Mouse (Mus musculus) small intestine, adult 2 months (tissue): ENCODE results near the gene Pmepa1. TPM values are rescaled to one million over a fixed set of nuclear protein-coding genes. Genes with fewer than 3 reads are reported as not detected.

Source experiments
- H3K27ac ChIP-seq: fragments of 200-500 bp; 2 replicates; pipeline ENCODE4 v1.5.1; 2012; ENCODE audit warnings: low read depth, low read length, control low read depth, inconsistent platforms; ENCODE audit not compliant: insufficient read depth
- H3K27me3 ChIP-seq: fragments of 200-500 bp; 2 replicates; pipeline ENCODE4 v1.6.1; 2012; ENCODE audit warnings: mild to moderate bottlenecking, moderate library complexity, low read length, inconsistent platforms; ENCODE audit not compliant: control insufficient read depth, insufficient read depth
- H3K36me3 ChIP-seq: fragments of 200-500 bp; 2 replicates; pipeline ENCODE4 v1.6.1; 2012; ENCODE audit warnings: mild to moderate bottlenecking, low read length, control low read depth, inconsistent platforms; ENCODE audit not compliant: control insufficient read depth, insufficient read depth
- H3K4me1 ChIP-seq: fragments of 200-500 bp; 2 replicates; pipeline ENCODE4 v1.6.1; 2012; ENCODE audit warnings: low read length, inconsistent platforms, mixed read lengths; ENCODE audit not compliant: control insufficient read depth, insufficient read depth, insufficient read length
- H3K4me3 ChIP-seq: fragments of 200-500 bp; 2 replicates; pipeline ENCODE4 v1.5.1; 2012; ENCODE audit warnings: low read depth, mild to moderate bottlenecking, control low read depth, inconsistent platforms, low read length, moderate library complexity
- CTCF ChIP-seq: fragments of 200-500 bp; IDR thresholded peaks from 2 replicates; pipeline ENCODE4 v1.5.1; 2012; ENCODE audit warnings: low read depth, mild to moderate bottlenecking, control low read depth, inconsistent platforms, low read length, moderate library complexity, mixed read lengths; ENCODE audit not compliant: insufficient replicate concordance, insufficient read length; ENCODE audit errors: extremely low read depth
- POLR2A ChIP-seq: fragments of 200-500 bp; IDR thresholded peaks from 2 replicates; pipeline ENCODE4 v1.6.1; 2012; ENCODE audit warnings: low read depth, mild to moderate bottlenecking, control low read depth, inconsistent platforms, low read length, moderate library complexity
- WGBS: fragments of 180-500 bp; shearing (Covaris S2); methylation state at CpG from one replicate; pipeline ENCODE4 v1.1.7; 2018; 5-methylcytosine and 5-hydroxymethylcytosine counted together
- polyA plus RNA-seq: library from polyadenylated mRNA; depleted of rRNA; stranded (reverse); fragments of >200 nt; gene quantifications from 2 replicates; pipeline ENCODE4 v1.2.3, GENCODE M21; 2012; rRNA removed

The Pmepa1 gene
- polyA plus RNA-seq, 1 experiment: 93.7 TPM

DNA sequence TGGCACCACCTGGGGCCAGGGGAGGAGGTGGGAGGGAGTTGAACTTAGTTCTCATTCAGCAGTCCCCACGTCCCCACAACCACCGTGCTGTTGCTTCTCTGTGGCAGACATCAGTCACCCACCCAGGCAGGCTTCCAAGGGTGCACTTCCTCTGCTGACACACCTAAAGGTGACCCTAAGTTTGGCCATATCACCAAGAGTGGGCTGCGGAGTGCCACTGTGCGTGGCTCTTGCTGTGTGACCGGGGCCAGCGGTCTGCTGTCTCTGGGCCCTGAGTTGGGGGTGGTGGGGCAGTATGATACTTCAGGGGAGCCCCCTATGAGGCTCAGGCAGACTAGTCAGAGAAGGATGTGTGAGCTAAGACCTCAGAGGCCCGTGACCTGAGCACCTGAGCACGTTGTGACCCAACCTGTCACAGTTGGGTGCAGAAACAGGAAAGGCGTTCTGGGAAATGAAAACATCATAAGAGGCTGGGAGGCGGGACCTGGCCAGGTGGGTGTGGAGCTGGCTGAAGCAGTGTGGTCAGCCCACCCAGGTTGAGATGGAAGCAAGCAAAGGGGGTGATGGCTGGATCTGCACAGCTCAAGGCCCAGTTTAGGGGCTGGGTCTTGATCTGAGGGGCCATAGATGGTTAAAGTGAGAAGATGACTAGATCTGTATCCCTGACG, 95.5 kb downstream of the Pmepa1 start:
- 78% methylated on average over 11 of the region's 11 CpGs for whole genome bisulfite sequencing
- Histone ChIP-seq H3K27ac (no peak overlapping the region), H3K4me3 (no peak overlapping the region), H3K27me3 (no peaks in the 10 kb centered on the region), H3K4me1 (no peaks in the 10 kb centered on the region), H3K36me3 (no peaks in the 10 kb centered on the region)
- no peak for TF ChIP-seq POLR2A
- no peak for TF ChIP-seq CTCF

DNA sequence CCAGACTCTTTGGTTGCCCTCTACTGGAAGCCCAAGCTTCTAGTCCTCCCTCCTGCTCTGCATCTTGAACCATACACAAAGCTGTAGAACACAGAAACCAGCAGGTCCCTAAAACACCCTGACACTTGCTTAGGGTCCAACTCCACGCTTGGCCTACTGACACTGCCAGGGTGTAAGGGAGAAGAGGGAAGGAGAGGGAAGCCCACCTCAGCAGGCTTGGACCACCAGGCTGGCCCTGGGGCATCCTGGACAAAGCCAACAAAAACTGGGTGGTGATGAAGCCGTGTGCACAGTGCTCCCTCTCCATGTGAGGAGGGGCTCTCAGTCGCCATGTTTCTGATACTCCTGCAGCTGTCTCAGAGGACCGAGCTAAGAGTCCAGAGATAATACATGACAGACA, 96.3 kb downstream of the Pmepa1 start:
- TF ChIP-seq POLR2A: no peak
- TF ChIP-seq CTCF: no peak
- Histone ChIP-seq H3K27ac (no peak overlapping the region), H3K4me1 (no peaks in the 10 kb centered on the region), H3K4me3 (no peak overlapping the region), H3K27me3 (no peaks in the 10 kb centered on the region), H3K36me3 (no peaks in the 10 kb centered on the region)
- 82% methylated on average over 4 of the region's 4 CpGs for WGBS

DNA sequence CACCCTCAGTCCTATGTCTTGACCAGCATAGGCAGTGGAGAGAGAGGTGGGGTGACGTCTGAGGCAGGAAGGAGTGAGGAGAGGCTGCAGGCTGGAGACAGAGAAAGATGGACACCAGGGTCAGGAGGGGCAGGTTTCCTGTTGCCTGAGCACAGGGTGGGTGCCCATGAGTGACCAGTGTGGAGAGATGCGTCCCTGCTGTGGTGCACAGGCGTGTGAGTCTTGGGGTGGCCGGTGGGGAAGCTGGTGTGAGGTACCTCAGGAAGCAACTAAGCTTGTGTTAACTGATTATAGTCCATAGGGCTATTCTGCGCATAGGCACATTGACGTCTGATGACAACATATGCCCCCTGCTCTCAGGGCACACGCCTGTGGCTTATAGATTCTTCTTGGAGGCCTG, 97.3 kb downstream of the Pmepa1 start:
- Histone ChIP-seq H3K4me1 (no peaks in the 10 kb centered on the region), H3K27me3 (no peaks in the 10 kb centered on the region), H3K4me3 (no peak overlapping the region), H3K27ac (no peak overlapping the region), H3K36me3 (no peaks in the 10 kb centered on the region)
- WGBS: 86% methylated on average over 7 of the region's 7 CpGs
- no peak for TF ChIP-seq CTCF
- no peak for TF ChIP-seq POLR2A

DNA sequence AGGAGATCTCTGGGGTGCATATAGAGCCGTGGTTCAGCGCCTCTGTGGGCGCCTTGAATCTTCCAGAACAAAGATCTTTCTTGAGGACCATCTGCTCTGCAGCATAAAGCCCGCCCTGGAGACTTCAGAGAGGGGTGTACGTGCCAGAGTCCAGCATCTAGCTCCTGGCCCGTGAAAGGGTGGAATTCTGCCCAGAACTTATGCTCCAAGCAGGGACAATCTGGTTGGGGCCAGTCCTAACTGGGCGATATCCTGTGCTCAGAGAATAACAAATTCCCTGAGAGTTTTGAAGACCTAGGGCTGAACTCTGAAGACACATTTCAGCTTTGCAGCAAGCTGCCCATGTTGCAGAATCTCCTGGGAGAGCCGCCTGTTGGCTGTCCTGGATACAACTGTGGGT, 98.4 kb downstream of the Pmepa1 start:
- WGBS: 74% methylated on average over 8 of the region's 8 CpGs
- Histone ChIP-seq H3K4me3 (no peak overlapping the region), H3K4me1 (no peaks in the 10 kb centered on the region), H3K27me3 (no peaks in the 10 kb centered on the region), H3K36me3 (no peaks in the 10 kb centered on the region), H3K27ac (no peak overlapping the region)
- TF ChIP-seq POLR2A (no peak), CTCF (no peak)

DNA sequence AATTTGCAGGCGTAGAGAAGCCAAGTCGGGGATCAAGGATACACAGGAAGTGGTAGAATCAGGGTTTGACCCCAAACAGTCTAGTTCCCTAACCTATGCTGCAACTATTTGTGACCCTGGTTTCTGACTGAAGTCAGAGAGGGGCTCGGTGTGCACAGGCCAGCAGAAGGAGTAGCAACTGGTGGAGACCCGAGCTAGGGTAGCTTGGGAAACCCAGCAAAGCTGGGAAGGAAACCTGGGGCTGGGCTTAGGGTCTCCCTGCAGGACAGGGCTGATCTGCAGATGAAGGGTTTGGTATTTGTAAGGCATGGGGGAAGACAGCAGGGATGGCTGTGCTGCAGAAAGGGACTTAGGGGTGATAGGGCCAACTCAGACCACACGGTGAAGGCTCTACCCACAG, 98.9 kb downstream of the Pmepa1 start:
- H3K27me3 ChIP-seq: no peaks in the 10 kb centered on the region
- H3K36me3 ChIP-seq: no peaks in the 10 kb centered on the region
- TF ChIP-seq POLR2A: no peak
- TF ChIP-seq CTCF: no peak
- no peak overlapping the region for H3K27ac ChIP-seq
- WGBS: 72% methylated on average over 5 of the region's 5 CpGs
- H3K4me3 ChIP-seq: no peak overlapping the region
- H3K4me1 ChIP-seq: no peaks in the 10 kb centered on the region

DNA sequence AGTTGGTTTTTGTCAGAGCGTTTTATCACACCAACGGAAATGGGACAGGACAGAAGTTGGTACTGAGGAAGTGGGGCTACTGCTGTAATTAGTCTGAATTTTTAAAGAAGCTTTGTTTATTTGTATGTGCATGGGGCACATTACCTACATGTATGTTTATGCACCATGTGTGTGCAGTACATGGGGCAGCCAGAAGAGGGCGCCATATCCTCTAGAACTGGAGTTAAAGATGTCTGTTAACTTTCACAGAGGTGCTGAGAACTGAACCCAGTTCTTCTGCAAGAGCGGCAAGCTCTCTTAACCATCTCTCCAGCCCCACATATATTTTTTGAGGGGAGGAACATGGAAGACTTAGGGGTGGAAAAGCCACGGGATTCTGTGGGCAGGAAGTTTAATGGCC, 100.6 kb downstream of the Pmepa1 start:
- H3K36me3 ChIP-seq: no peaks in the 10 kb centered on the region
- no peaks in the 10 kb centered on the region for H3K27me3 ChIP-seq
- H3K4me3 ChIP-seq: no peak overlapping the region
- WGBS: 91% methylated on average over 5 of the region's 5 CpGs
- no peak overlapping the region for H3K27ac ChIP-seq
- TF ChIP-seq POLR2A (no peak), CTCF (no peak; the same call in 1 of the 2 replicates)
- peaks cover 5% of the 10 kb centered on the region; the same call in 1 of the 2 replicates for H3K4me1 ChIP-seq

DNA sequence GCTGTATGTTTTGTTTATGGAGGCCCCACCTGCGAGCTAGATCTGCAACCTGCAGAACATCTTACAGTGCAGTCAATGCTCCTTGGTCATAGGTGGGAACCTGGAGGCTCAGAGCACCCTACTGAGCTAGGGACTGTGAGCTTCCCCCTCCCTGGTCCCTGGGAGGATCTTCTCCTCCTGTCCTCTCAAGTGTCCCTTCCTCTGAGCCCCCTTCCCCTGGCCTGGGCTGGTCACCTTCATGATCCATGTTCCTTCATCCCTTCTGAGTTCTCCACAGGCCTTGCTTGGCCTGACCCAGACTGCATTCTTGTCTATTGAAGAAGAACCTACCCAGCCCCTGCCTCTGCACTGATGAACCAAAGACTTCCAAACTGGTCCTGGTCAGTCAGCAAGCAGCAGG, 101.8 kb downstream of the Pmepa1 start:
- H3K27me3 ChIP-seq: no peaks in the 10 kb centered on the region
- no peaks in the 10 kb centered on the region for H3K36me3 ChIP-seq
- no peak for TF ChIP-seq CTCF
- no peak for TF ChIP-seq POLR2A
- no peak overlapping the region for H3K27ac ChIP-seq
- peaks cover 11% of the 10 kb centered on the region; the same call in 1 of the 2 replicates for H3K4me1 ChIP-seq
- WGBS: 61% methylated on average over 1 of the region's 1 CpGs
- H3K4me3 ChIP-seq: no peak overlapping the region

Other genes with a start within 250 kb of the Pmepa1 start
- 0.05 TPM in 1 of 2 replicates, not detected in the other for gene Ctcfl, start 157.0 kb downstream of the Pmepa1 start, polyA plus RNA-seq
- gene Pck1, start 123.5 kb downstream of the Pmepa1 start, polyA plus RNA-seq: 5.2 and 46.3 TPM in 2 replicates
- 23.6 and 51.0 TPM in 2 replicates for gene Zbp1, start 57.6 kb downstream of the Pmepa1 start, polyA plus RNA-seq
- not detected in 2 replicates for gene 1700021F07Rik, start 246.1 kb upstream of the Pmepa1 start, polyA plus RNA-seq